21 mouse cellular contexts compared by ENCODE assay signal in the genomic region with DNA sequence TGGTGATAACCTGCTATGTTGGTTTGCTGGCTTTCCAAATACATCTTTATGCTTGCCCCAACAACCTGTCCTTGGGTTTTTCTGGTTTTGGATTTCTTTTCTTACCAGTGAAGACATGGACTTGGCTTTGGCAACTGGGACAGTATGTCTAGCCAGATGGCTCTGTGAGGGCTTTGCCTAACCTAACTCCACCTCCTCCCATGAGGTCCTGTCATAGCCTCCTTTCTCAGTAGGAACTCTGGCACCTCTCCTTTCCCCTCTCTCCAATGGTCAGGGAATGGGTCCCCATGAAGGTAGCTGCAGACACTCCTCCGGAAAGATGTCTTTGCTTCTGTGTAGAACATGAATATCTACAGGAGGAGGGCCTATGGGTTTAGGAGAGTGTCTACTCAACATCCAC. TPM values are rescaled to one million over a fixed set of nuclear protein-coding genes. Genes with fewer than 3 reads are reported as not detected.
DNase-seq lines count a peak whose midpoint lies in the region; TF ChIP-seq lines count a peak whose summit lies in the region.
"Had no signal": no experiment of that assay in that cellular context is flagged by ENCODE, and none has a peak within 500 bp of the region (broad histone marks: within the 10 kb centered on the region; RNA-seq: fewer than 3 reads in every experiment).

No protein-coding gene starts in this region.

- H3K79me2 ChIP-seq in liver, adult 2 months (ENCODE audit: control insufficient read depth, insufficient read depth, low read length), result no peaks in the 10 kb centered on the region

- intact Hi-C loops in gastrocnemius, postnatal 14 days (cut with DNase I; ENCODE audit: low total_unique reads), result no loop called here

- no peak overlapping the region for H3K9ac ChIP-seq in liver, adult 2 months (ENCODE audit: low read depth, low read length)
- H3K9ac ChIP-seq: embryonic facial prominence, embryonic 13.5 days; kidney, embryonic 15.5 days; limb, embryonic 15.5 days; lung, embryonic 14.5 days had no signal

- H3K27me3 ChIP-seq in liver, adult 2 months (ENCODE audit: control insufficient read depth, insufficient read depth, low read length), result no peaks in the 10 kb centered on the region
- H3K27me3 ChIP-seq: embryonic facial prominence, embryonic 13.5 days; kidney, embryonic 15.5 days; limb, embryonic 15.5 days had no signal

- DNase-seq in adrenal gland, adult 2 months, result peak; percentile 26
- DNase-seq in adrenal gland, postnatal 4 days (ENCODE audit: low spot score in 2 of 2), result no peak
- DNase-seq in liver, adult 2 months (ENCODE audit: extremely low read depth, low read depth, low spot score), result peak; percentile 60
- no peak for DNase-seq in liver
- DNase-seq in gastrocnemius, postnatal 14 days, result peak; percentile 28
- no peak for DNase-seq in right cerebral cortex, postnatal 14 days
- DNase-seq in layer of hippocampus, postnatal 36 days, result no peak
- no peak for DNase-seq in ovary, postnatal 36 days (ENCODE audit: low spot score)
- DNase-seq: lung, embryonic 14.5 days had no signal

- WGBS in liver, adult 2 months, result 88% methylated on average over 1 of the region's 1 CpGs

- H3K27ac ChIP-seq in liver, adult 2 months (replicated peaks; ENCODE audit: insufficient read depth, low read depth, low read length), result no peak overlapping the region; the same call in 1 of the 2 replicates
- H3K27ac ChIP-seq: embryonic facial prominence, embryonic 13.5 days; kidney, embryonic 15.5 days; limb, embryonic 15.5 days had no signal

- no peaks in the 10 kb centered on the region for H3K36me3 ChIP-seq in liver, adult 2 months (ENCODE audit: control insufficient read depth, insufficient read depth, low read length)
- H3K36me3 ChIP-seq: embryonic facial prominence, embryonic 13.5 days; kidney, embryonic 15.5 days; limb, embryonic 15.5 days had no signal

- TF ChIP-seq CTCF in liver, adult 2 months (IDR thresholded peaks at IDR 0.05; ENCODE audit: low read depth, low read length), result no peak

- TF ChIP-seq POLR2A in liver, adult 2 months (IDR thresholded peaks at IDR 0.05; ENCODE audit: extremely low read depth, insufficient read depth, low read length), result no peak

- peaks cover 9% of the 10 kb centered on the region for H3K4me1 ChIP-seq in liver, adult 2 months (ENCODE audit: control insufficient read depth, insufficient read depth, low read length)
- H3K4me1 ChIP-seq: kidney, embryonic 15.5 days; limb, embryonic 15.5 days had no signal

- H3K4me3 ChIP-seq in liver, adult 2 months (ENCODE audit: insufficient read depth, low read depth, low read length), result no peak overlapping the region
- H3K4me3 ChIP-seq: embryonic facial prominence, embryonic 13.5 days; kidney, embryonic 15.5 days; limb, embryonic 15.5 days had no signal

RNA-seq across cellular contexts. Expression of gene Ifi27l2b, which starts 29.7 kb away (rescaled TPM):
- not detected for total RNA-seq in adrenal gland, adult 2 months (2021)
- not detected in 2 replicates for polyA plus RNA-seq in adrenal gland, adult 2 months (2012; rRNA removed)
- not detected for total RNA-seq in adrenal gland, postnatal 4 days (2021)
- 6.3 and 10.0 TPM in 2 replicates for total RNA-seq in liver, adult 2 months (2014; rRNA removed)
- 2.7 and 7.4 TPM in 2 replicates for polyA plus RNA-seq in liver, adult 2 months (2012; rRNA removed)
- not detected for total RNA-seq in gastrocnemius, postnatal 14 days (2021)
- not detected for total RNA-seq in layer of hippocampus, postnatal 36 days (2021)
- total RNA-seq: adrenal gland, adult 18-20 months; common myeloid progenitor, adult 5-6 weeks; heart, postnatal 10 days; layer of hippocampus, adult 8-10 months; left cerebral cortex, postnatal 10 days; megakaryocyte-erythroid progenitor cell, adult 5-6 weeks; neutrophil, adult 5-6 weeks had no signal
- polyA plus RNA-seq: embryonic facial prominence, embryonic 13.5 days; forebrain, embryonic 11.5 days; kidney, embryonic 15.5 days; limb, embryonic 15.5 days; lung, embryonic 14.5 days; Patski had no signal

RNA-seq across cellular contexts. Expression of gene Ifi27l2a, which starts 43.2 kb away (rescaled TPM):
- total RNA-seq in adrenal gland, adult 2 months (2021), result 1,000 to 10,000 TPM in 1 of 2 experiments, 100 to 1,000 TPM in 1; 340 to 1,466 TPM
- polyA plus RNA-seq in adrenal gland, adult 2 months (2012; rRNA removed), result 539 and 2,543 TPM in 2 replicates
- total RNA-seq in adrenal gland, postnatal 4 days (2021), result 10 to 100 TPM; 10.1 to 11.7 TPM
- total RNA-seq in liver, adult 2 months (2014; rRNA removed), result 38.3 and 72.7 TPM in 2 replicates
- polyA plus RNA-seq in liver, adult 2 months (2012; rRNA removed), result 28.5 and 68.1 TPM in 2 replicates
- total RNA-seq in gastrocnemius, postnatal 14 days (2021), result 1 to 10 TPM; 4.7 to 4.9 TPM
- 1 to 10 TPM; 1.2 to 1.3 TPM for total RNA-seq in layer of hippocampus, postnatal 36 days (2021)

RNA-seq across cellular contexts. Expression of gene Ppp4r4, which starts 45.4 kb away (rescaled TPM):
- total RNA-seq in adrenal gland, adult 2 months (2021), result 1 to 10 TPM; 2.9 to 4.8 TPM
- polyA plus RNA-seq in adrenal gland, adult 2 months (2012; rRNA removed), result 0.98 and 2.1 TPM in 2 replicates
- total RNA-seq in adrenal gland, postnatal 4 days (2021), result 1 to 10 TPM; 3.3 to 3.7 TPM
- 5.8 and 6.5 TPM in 2 replicates for total RNA-seq in liver, adult 2 months (2014; rRNA removed)
- 1.3 and 1.8 TPM in 2 replicates for polyA plus RNA-seq in liver, adult 2 months (2012; rRNA removed)
- total RNA-seq in gastrocnemius, postnatal 14 days (2021), result under 1 TPM; 0.27 to 0.84 TPM
- total RNA-seq in layer of hippocampus, postnatal 36 days (2021), result 10 to 100 TPM; 49.2 to 49.3 TPM

RNA-seq across cellular contexts. Expression of gene Ifi27, which starts 52.7 kb away (rescaled TPM):
- total RNA-seq in adrenal gland, adult 2 months (2021), result 1,000 to 10,000 TPM in 1 of 2 experiments, 100 to 1,000 TPM in 1; 923 to 1,715 TPM
- 1,448 and 1,459 TPM in 2 replicates for polyA plus RNA-seq in adrenal gland, adult 2 months (2012; rRNA removed)
- total RNA-seq in adrenal gland, postnatal 4 days (2021), result 100 to 1,000 TPM; 377 to 414 TPM
- total RNA-seq in liver, adult 2 months (2014; rRNA removed), result 126 and 149 TPM in 2 replicates
- polyA plus RNA-seq in liver, adult 2 months (2012; rRNA removed), result 157 and 288 TPM in 2 replicates
- total RNA-seq in gastrocnemius, postnatal 14 days (2021), result 10 to 100 TPM; 77.7 to 79.1 TPM
- 10 to 100 TPM; 90.9 to 99.0 TPM for total RNA-seq in layer of hippocampus, postnatal 36 days (2021)

Comparison
In these comparisons a context has a peak if more than half of its experiments do, and no peak if none do; other contexts are left out.
1. DNase-seq: peak in adrenal gland, adult 2 months (single experiment), liver, adult 2 months (single experiment) and gastrocnemius, postnatal 14 days (single experiment); none in adrenal gland, postnatal 4 days (0 of 2), liver (single experiment), right cerebral cortex, postnatal 14 days (single experiment), layer of hippocampus, postnatal 36 days (0 of 2) and ovary, postnatal 36 days (single experiment).